Mouse (Mus musculus) megakaryocyte, embryonic 14.5 days (primary cell): Measurements from ENCODE around the gene Ddn.

Experiments
- FLI1 ChIP-seq: IDR thresholded peaks from 2 replicates; pipeline ENCODE4 v1.6.1; 2012; ENCODE audit warnings: low read length, inconsistent platforms, mixed read lengths
- GATA1 ChIP-seq: IDR thresholded peaks from 3 replicates; pipeline ENCODE4 v1.6.1; 2012; ENCODE audit warnings: mixed read lengths, low read length, inconsistent platforms, borderline replicate concordance

- TF ChIP-seq FLI1, result no peak
- no peak for TF ChIP-seq GATA1
These were observed 8.9 kb upstream of the Ddn start for GRCm38 (mm10) chr15:98818171-98818570.
